ENCODE assay signal across 8 mouse cellular contexts in the genomic region with DNA sequence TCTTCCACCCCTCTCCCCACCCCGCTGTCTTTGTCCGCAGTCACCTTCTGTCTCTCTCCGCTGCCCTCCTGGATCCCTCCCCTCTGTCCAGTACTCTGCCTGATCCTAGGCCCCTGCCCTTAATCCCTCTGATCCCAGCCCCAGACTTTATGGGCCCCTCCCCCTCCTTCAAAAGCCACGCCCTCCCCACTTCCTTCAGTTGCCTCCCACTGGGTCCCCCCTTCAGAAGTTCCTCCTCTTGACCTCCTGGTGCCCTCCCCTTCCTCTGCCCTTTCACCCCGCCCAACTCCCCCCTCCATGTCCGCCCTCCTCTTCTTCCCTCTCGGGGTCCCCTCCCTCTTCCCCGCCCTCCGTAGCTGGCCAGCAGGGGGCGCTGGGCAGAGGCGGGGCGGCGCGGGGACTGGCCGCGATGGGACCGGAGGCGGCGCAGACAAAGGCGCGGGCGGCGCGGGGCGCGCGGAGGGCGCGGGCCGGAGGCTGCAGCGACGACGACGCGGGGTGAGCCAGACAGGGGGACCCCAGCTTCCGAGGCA. TPM values are rescaled to one million over a fixed set of nuclear protein-coding genes. Genes with fewer than 3 reads are reported as not detected.
DNase-seq lines count a peak whose midpoint lies in the region; ATAC-seq and TF ChIP-seq lines count a peak whose summit lies in the region.

A gene (plus strand): TSS at position 225 of the 533 bp plus-strand sequence.

- H3K27ac ChIP-seq in MEL (ENCODE audit: control insufficient read depth, low read depth, low read length) = peak within 1 kb of the TSS; percentile 39; the same call in 1 of the 2 replicates
- H3K27ac ChIP-seq in hindbrain, embryonic 10.5 days = peak within 1 kb of the TSS; percentile 98
- peak within 1 kb of the TSS; percentile 75 for H3K27ac ChIP-seq in lung, postnatal 0 days (ENCODE audit: low read length)

- WGBS in hindbrain, embryonic 10.5 days = under 1% methylated on average over 36 of the region's 36 CpGs
- 5% methylated on average over 18 of the region's 36 CpGs for WGBS in lung, postnatal 0 days

- TF ChIP-seq RAD21 in MEL (IDR thresholded peaks at IDR 0.05; ENCODE audit: low read depth, low read length) = no peak; the same call in 1 of the 2 replicates

- peaks cover 0 to 10% of the 10 kb centered on the region in 2 experiments; a peak in 3 of 4 replicates for H3K4me1 ChIP-seq in MEL (ENCODE audit: control insufficient read depth in 1 of 2, insufficient read depth in 2 of 2, low read length in 2 of 2)
- H3K4me1 ChIP-seq in hindbrain, embryonic 10.5 days (replicated peaks) = peaks cover 49% of the 10 kb centered on the region
- peaks cover 5% of the 10 kb centered on the region; the same call in 1 of the 2 replicates for H3K4me1 ChIP-seq in lung, postnatal 0 days (ENCODE audit: insufficient read depth, low read depth, low read length)

- TF ChIP-seq CTCF in MEL (IDR thresholded peaks at IDR 0.05 in 2 of 3, conservative IDR thresholded peaks at IDR 0.05 in 1 of 3; ENCODE audit: control insufficient read depth in 1 of 3, insufficient read depth in 1 of 3, low read depth in 2 of 3, low read length in 3 of 3, poor library complexity in 1 of 3, severe bottlenecking in 1 of 3) = peak in 2 of 3 experiments; percentile 81 to 99; a peak in 5 of 6 replicates
- TF ChIP-seq CTCF in lung, postnatal 0 days (IDR thresholded peaks at IDR 0.05) = peak; percentile 91

- H3K9ac ChIP-seq in MEL (ENCODE audit: control insufficient read depth, low read depth, low read length, poor library complexity, severe bottlenecking) = peak within 1 kb of the TSS; percentile 97
- H3K9ac ChIP-seq in lung, postnatal 0 days (replicated peaks; ENCODE audit: low read depth) = peak within 1 kb of the TSS; percentile 76

- H3K9me3 ChIP-seq in MEL (replicated peaks; ENCODE audit: insufficient read depth, low read length) = no peaks in the 10 kb centered on the region
- peaks cover 13% of the 10 kb centered on the region; the same call in 1 of the 2 replicates for H3K9me3 ChIP-seq in hindbrain, embryonic 10.5 days
- no peaks in the 10 kb centered on the region for H3K9me3 ChIP-seq in lung, postnatal 0 days (ENCODE audit: low read length)

- peak in 1 of 2 experiments; percentile 43; a peak in 2 of 4 replicates for TF ChIP-seq EP300 in MEL (IDR thresholded peaks at IDR 0.05; ENCODE audit: low read depth in 1 of 2, low read length in 2 of 2)
- TF ChIP-seq EP300 in lung, postnatal 0 days (IDR thresholded peaks at IDR 0.05) = peak; percentile 55

- H3K4me2 ChIP-seq in lung, postnatal 0 days (replicated peaks; ENCODE audit: low read depth, low read length) = peak within 1 kb of the TSS; percentile 73

- DNase-seq in MEL (ENCODE audit: low read depth, low spot score) = peak; percentile 94
- DNase-seq in cerebellum, adult 8-10 months = peak; percentile 46
- DNase-seq in hindbrain, embryonic 10.5 days (ENCODE audit: low spot score) = peak; percentile 94
- peak; percentile 90 for DNase-seq in layer of hippocampus, adult 9-11 months
- peak; percentile 96 for DNase-seq in lung, postnatal 0 days (ENCODE audit: low spot score)
- DNase-seq in ovary, postnatal 14 days (ENCODE audit: low spot score) = peak; percentile 92
- DNase-seq in thymus, postnatal 14 days = peak; percentile 96

- peak; percentile 67 for ATAC-seq in frontal cortex, adult (ENCODE audit: low TSS enrichment)
- ATAC-seq in lung, postnatal 0 days = peak; percentile 93

- H3K36me3 ChIP-seq in MEL (ENCODE audit: control insufficient read depth in 1 of 2, insufficient read depth in 2 of 2, low read length in 2 of 2) = peaks cover 0 to 2% of the 10 kb centered on the region in 2 experiments; a peak in 2 of 4 replicates
- H3K36me3 ChIP-seq in hindbrain, embryonic 10.5 days = peaks cover 34% of the 10 kb centered on the region
- H3K36me3 ChIP-seq in lung, postnatal 0 days (ENCODE audit: insufficient read depth, low read length) = 0 out of 2 replicates have a peak, but pooled peaks cover 9% of the 10 kb centered on the region

- peak within 1 kb of the TSS; percentile 89 to 90 for H3K4me3 ChIP-seq in MEL (ENCODE audit: control insufficient read depth in 1 of 2, insufficient read depth in 1 of 2, low read depth in 2 of 2, low read length in 2 of 2)
- H3K4me3 ChIP-seq in hindbrain, embryonic 10.5 days = peak within 1 kb of the TSS; percentile 88
- H3K4me3 ChIP-seq in lung, postnatal 0 days (ENCODE audit: low read depth, low read length) = peak within 1 kb of the TSS; percentile 73

- H3K79me2 ChIP-seq in MEL (ENCODE audit: control insufficient read depth, insufficient read depth, low read length, poor library complexity) = peaks cover 5% of the 10 kb centered on the region; the same call in 1 of the 2 replicates

- no peaks in the 10 kb centered on the region for H3K27me3 ChIP-seq in MEL (ENCODE audit: control insufficient read depth in 1 of 2, insufficient read depth in 2 of 2, low read length in 2 of 2)
- peaks cover 3% of the 10 kb centered on the region; the same call in 1 of the 2 replicates for H3K27me3 ChIP-seq in hindbrain, embryonic 10.5 days (ENCODE audit: insufficient read depth, poor library complexity, severe bottlenecking)
- no peaks in the 10 kb centered on the region for H3K27me3 ChIP-seq in lung, postnatal 0 days (replicated peaks; ENCODE audit: insufficient read depth, low read length)

- peak; percentile 35 to 76; a peak in 3 of 4 replicates for TF ChIP-seq POLR2A in MEL (IDR thresholded peaks at IDR 0.05; ENCODE audit: control insufficient read depth in 1 of 2, insufficient read depth in 1 of 2, low read depth in 1 of 2, low read length in 2 of 2, poor library complexity in 1 of 2)

TF ChIP-seq in MEL, 35 proteins besides CTCF, POLR2A, EP300 and RAD21:
- TF ChIP-seq ZC3H11A (IDR thresholded peaks at IDR 0.05; ENCODE audit: low read depth, low read length) (peak; percentile 1; the same call in 1 of the 2 replicates), TCF12 (IDR thresholded peaks at IDR 0.05; ENCODE audit: low read depth, low read length) (peak; percentile 43), UBTF (IDR thresholded peaks at IDR 0.05; ENCODE audit: borderline replicate concordance, insufficient read depth, low read depth, low read length) (peak; percentile 52; the same call in 1 of the 2 replicates), MAX (IDR thresholded peaks at IDR 0.05; ENCODE audit: low read length) (no peak), GATA1 (IDR thresholded peaks at IDR 0.05; ENCODE audit: low read depth, low read length) (no peak), KAT2A (conservative IDR thresholded peaks at IDR 0.05; ENCODE audit: low read depth, low read length) (no peak; the same call in 1 of the 2 replicates), MXI1 (IDR thresholded peaks at IDR 0.05; ENCODE audit: low read depth, low read length) (peak; percentile 42; the same call in 1 of the 2 replicates), RCOR1 (IDR thresholded peaks at IDR 0.05; ENCODE audit: low read depth, low read length) (no peak), POLR2AphosphoS2 (IDR thresholded peaks at IDR 0.05; ENCODE audit: low read length) (no peak), ETS1 (IDR thresholded peaks at IDR 0.05; ENCODE audit: low read depth, low read length) (peak; percentile 36; the same call in 1 of the 2 replicates), USF1 (IDR thresholded peaks at IDR 0.05; ENCODE audit: low read depth, low read length) (no peak), ELF1 (IDR thresholded peaks at IDR 0.05; ENCODE audit: low read depth, low read length) (peak; percentile 78), MAZ (IDR thresholded peaks at IDR 0.05; ENCODE audit: low read depth, low read length) (peak; percentile 99), TAL1 (IDR thresholded peaks at IDR 0.05; ENCODE audit: low read length) (no peak), ZNF384 (IDR thresholded peaks at IDR 0.05; ENCODE audit: low read depth, low read length) (0 out of 2 replicates have a peak, but pooled peaks have one; percentile 18), BHLHE40 (IDR thresholded peaks at IDR 0.05; ENCODE audit: borderline replicate concordance, low read depth, low read length) (no peak), MYC (IDR thresholded peaks at IDR 0.05; ENCODE audit: low read depth, low read length) (no peak), GABPA (IDR thresholded peaks at IDR 0.05; ENCODE audit: low read depth, low read length) (no peak), NELFE (IDR thresholded peaks at IDR 0.05; ENCODE audit: low read depth, low read length) (peak; percentile 62; the same call in 1 of the 2 replicates), SMC3 (IDR thresholded peaks at IDR 0.05; ENCODE audit: low read depth, low read length) (peak; percentile 46), NRF1 (IDR thresholded peaks at IDR 0.05; ENCODE audit: insufficient read depth, low read depth, low read length, poor library complexity, severe bottlenecking) (peak; percentile 46; the same call in 1 of the 2 replicates), CHD2 (IDR thresholded peaks at IDR 0.05; ENCODE audit: low read length) (peak; percentile 58; the same call in 1 of the 2 replicates), ZKSCAN1 (IDR thresholded peaks at IDR 0.05; ENCODE audit: low read depth, low read length) (no peak), HCFC1 (IDR thresholded peaks at IDR 0.05; ENCODE audit: low read depth, low read length) (peak; percentile 81), ZMIZ1 (IDR thresholded peaks at IDR 0.05; ENCODE audit: low read depth, low read length) (0 out of 2 replicates have a peak, but pooled peaks have one; percentile 40)

RNA-seq across cellular contexts. Expression of the gene that starts here (rescaled TPM):
- 8.2 and 12.2 TPM in 2 replicates for total RNA-seq in MEL (2012; rRNA removed)
- 10 to 100 TPM in 1 of 2 experiments, not detected in 1; 22.8 TPM for polyA plus RNA-seq in MEL (2012; ENCODE audit: insufficient read depth in 1 of 2, insufficient read length in 2 of 2, low read depth in 1 of 2, low replicate concordance in 2 of 2, missing spikeins in 1 of 2)
- polyA plus RNA-seq in hindbrain, embryonic 10.5 days (2016; fragmentation: Nextera tagmentation; extraction: Ambion mirVana) = 107 and 108 TPM in 2 replicates
- polyA plus RNA-seq in lung, postnatal 0 days (2015; fragmentation: Nextera tagmentation; extraction: Ambion mirVana) = 54.1 and 61.1 TPM in 2 replicates

Comparison
In these comparisons a context has a peak if more than half of its experiments do, and no peak if none do; other contexts are left out.
1. Peak in every context shown above with its lines: DNase-seq, ATAC-seq, H3K4me3 ChIP-seq and H3K27ac ChIP-seq.
2. DNase-seq: peak in every context shown above with its lines; median percentile 96 in lung, postnatal 0 days; 96 in thymus, postnatal 14 days; 94 in MEL; 94 in hindbrain, embryonic 10.5 days; 92 in ovary, postnatal 14 days; 90 in layer of hippocampus, adult 9-11 months; 46 in cerebellum, adult 8-10 months.
3. H3K27ac ChIP-seq: peak in every context shown above with its lines; median percentile 98 in hindbrain, embryonic 10.5 days; 75 in lung, postnatal 0 days; 39 in MEL.